Mouse (Mus musculus) kidney, postnatal 0 days (tissue): ENCODE measurements around the gene Lyar. TPM values are rescaled to one million over a fixed set of nuclear protein-coding genes. Genes with fewer than 3 reads are reported as not detected.

Experiments
- ATAC-seq: fragments of 200-750 bp; cut with Nextera tagmentation; replicated peaks from 2 replicates; pipeline ENCODE4 v1.8.0; 2017; ENCODE audit warnings: low read depth, moderate number of reproducible peaks, moderate TSS enrichment, moderate library complexity; ENCODE audit not compliant: low FRiP score
- DNase-seq: peaks from one replicate; pipeline ENCODE4 v3.0.0-alpha.2; 2016; ENCODE audit warnings: low spot score
- H3K27ac ChIP-seq: fragments of 300-500 bp; sonication (generic); 2 replicates; pipeline ENCODE4 v1.5.1; 2014; ENCODE audit warnings: mild to moderate bottlenecking
- H3K27me3 ChIP-seq: fragments of 300-500 bp; sonication (generic); 2 replicates; pipeline ENCODE4 v1.6.1; 2014; ENCODE audit warnings: low read length, mixed read lengths; ENCODE audit not compliant: insufficient read depth
- H3K36me3 ChIP-seq: fragments of 300-500 bp; sonication (generic); 2 replicates; pipeline ENCODE4 v1.6.1; 2014; ENCODE audit warnings: low read length, mixed read lengths; ENCODE audit not compliant: insufficient read depth
- H3K4me1 ChIP-seq: fragments of 300-500 bp; sonication (generic); replicated peaks from 2 replicates; pipeline ENCODE4 v1.6.1; 2014; ENCODE audit warnings: antibody characterized with exemption, low read length, mixed read lengths; ENCODE audit not compliant: insufficient read depth
- H3K4me2 ChIP-seq: fragments of 300-500 bp; sonication (generic); 2 replicates; pipeline ENCODE4 v1.6.1; 2014; ENCODE audit warnings: mild to moderate bottlenecking, low read length, moderate library complexity, mixed read lengths
- H3K4me3 ChIP-seq: fragments of 300-500 bp; sonication (generic); replicated peaks from 2 replicates; pipeline ENCODE4 v1.5.1; 2014; ENCODE audit warnings: low read depth, low read length
- H3K9ac ChIP-seq: fragments of 300-500 bp; sonication (generic); 2 replicates; pipeline ENCODE4 v1.6.1; 2014; ENCODE audit warnings: low read depth, low read length
- H3K9me3 ChIP-seq: fragments of 300-500 bp; sonication (generic); replicated peaks from 2 replicates; pipeline ENCODE4 v1.6.1; 2016; ENCODE audit warnings: low read length, inconsistent platforms, mixed read lengths
- CTCF ChIP-seq: IDR thresholded peaks from 2 replicates; pipeline ENCODE4 v1.5.1; 2016; ENCODE audit warnings: antibody characterized with exemption, low read depth, mild to moderate bottlenecking, moderate library complexity
- WGBS: fragments of 180-500 bp; shearing (Covaris S2); extraction: QIAGEN DNeasy Blood & Tissue Kit; methylation state at CpG from one replicate; pipeline ENCODE4 v1.1.7; 2014; 5-methylcytosine and 5-hydroxymethylcytosine counted together
- polyA plus RNA-seq: library from polyadenylated mRNA; unstranded; fragments of >200 nt; fragmentation: Nextera tagmentation; extraction: Ambion mirVana; gene quantifications from 2 replicates; pipeline ENCODE4 v1.2.1, GENCODE M21; 2015

The Lyar gene
- 86.9 and 90.1 TPM in 2 replicates for polyA plus RNA-seq

DNA sequence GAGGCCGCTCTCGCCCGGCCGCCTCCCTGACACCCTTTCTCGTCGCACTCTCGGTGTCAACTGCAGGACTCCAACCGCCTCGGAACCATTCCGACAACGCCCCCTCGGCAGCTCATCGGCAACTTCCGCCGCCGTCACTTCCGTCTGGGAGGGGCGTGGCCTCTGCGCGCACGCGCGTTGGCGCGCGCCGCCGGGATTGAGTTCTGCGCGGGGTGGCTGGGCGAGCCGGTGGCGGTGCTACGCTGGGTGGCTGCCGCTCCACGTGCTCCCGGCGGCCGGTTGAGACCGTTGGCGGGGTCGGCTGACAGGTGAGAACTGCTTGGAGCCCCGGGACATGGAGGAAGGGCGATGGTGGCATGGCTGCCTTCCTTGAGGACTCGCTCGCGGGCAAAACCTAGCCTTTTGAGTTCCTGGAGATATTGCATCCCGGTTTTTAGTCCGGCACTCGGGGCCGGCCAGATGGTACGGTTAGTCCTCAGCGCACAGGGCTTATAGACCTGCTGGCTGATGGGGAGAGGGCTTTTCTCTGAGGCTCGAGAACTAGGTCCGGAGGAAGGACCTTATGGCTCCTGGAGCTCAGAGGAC, at the start of gene Lyar, which contains the start of gene Zbtb49:
Lyar (plus strand) TSS at position 143 of the 585 bp plus-strand sequence.
Zbtb49 (minus strand) TSS at position 130 of the 585 bp plus-strand sequence.
- ATAC-seq (peak; percentile 89), DNase-seq (peak; percentile 94)
- H3K9ac ChIP-seq, result peak within 1 kb of the TSS; percentile 78
- H3K9me3 ChIP-seq, result no peaks in the 10 kb centered on the region
- no peaks in the 10 kb centered on the region for H3K36me3 ChIP-seq
- WGBS, result under 1% methylated on average over 55 of the region's 55 CpGs
- peak within 1 kb of the TSS; percentile 62 for H3K27ac ChIP-seq
- no peaks in the 10 kb centered on the region for H3K27me3 ChIP-seq
- peak within 1 kb of the TSS; percentile 91 for H3K4me2 ChIP-seq
- H3K4me1 ChIP-seq, result peaks cover 11% of the 10 kb centered on the region; the same call in 1 of the 2 replicates
- H3K4me3 ChIP-seq, result peak within 1 kb of the TSS; percentile 80
- 0 out of 2 replicates have a peak, but pooled peaks have one; percentile 1 for TF ChIP-seq CTCF

DNA sequence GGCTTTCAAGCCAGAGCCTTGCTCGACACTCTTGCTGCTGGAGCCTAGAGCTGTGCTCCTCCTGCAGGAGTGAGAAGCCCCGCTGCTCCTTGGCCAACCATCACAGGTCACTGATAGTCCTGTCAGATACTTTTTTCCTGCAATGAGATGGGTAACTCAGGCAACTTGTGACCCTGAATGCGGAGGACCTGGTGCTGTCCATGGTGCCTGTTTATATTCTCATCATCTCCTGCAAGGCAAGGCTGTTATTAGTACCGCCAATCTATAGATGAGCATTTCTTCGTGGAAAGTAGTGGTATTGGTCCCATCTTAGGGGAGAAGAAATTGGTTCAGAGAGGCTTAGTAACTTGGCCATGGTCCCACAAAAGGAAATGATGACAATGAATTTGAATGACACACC, 46.5 kb upstream of the Lyar start:
- WGBS, result 40% methylated on average over 5 of the region's 5 CpGs
- no peak for TF ChIP-seq CTCF
- no peaks in the 10 kb centered on the region for H3K36me3 ChIP-seq
- H3K4me2 ChIP-seq, result no peak overlapping the region
- no peaks in the 10 kb centered on the region for H3K9me3 ChIP-seq
- ATAC-seq (no peak), DNase-seq (peak; percentile 19)
- no peaks in the 10 kb centered on the region for H3K27me3 ChIP-seq
- no peak overlapping the region for H3K27ac ChIP-seq
- no peaks in the 10 kb centered on the region for H3K4me1 ChIP-seq
- H3K4me3 ChIP-seq, result no peak overlapping the region
- no peak overlapping the region for H3K9ac ChIP-seq

DNA sequence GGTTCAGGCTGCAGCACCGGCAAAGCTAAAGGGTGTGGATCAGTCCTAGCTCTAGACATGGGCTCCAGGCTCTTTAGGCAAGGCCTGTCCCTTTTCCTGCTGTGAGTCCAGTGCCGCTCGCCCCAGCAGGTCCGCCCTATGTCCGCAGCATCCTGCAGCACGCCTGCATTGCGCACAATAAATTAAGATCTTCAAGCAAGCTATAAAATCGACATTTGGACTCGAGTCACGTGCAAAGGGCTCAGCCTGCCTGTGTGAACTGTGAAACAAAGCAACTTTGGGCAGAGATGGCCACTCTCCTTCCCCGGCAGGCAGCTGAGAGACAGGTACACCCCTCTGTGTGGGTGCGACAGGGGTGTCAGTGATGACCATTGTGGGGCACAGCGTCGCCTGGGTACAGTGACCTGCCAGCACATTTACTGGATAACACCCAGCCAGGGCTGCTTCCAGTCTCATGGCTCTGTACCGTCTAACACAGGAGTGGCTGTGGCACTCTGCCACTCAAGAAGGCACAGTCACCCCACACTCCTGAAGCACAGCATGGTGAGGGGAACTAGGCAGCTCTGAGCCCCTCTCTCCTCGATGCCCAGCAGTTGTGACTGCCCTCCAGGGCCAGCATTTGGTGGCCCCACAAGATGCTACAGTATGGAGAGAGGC, 45.9 kb upstream of the Lyar start:
- Histone ChIP-seq H3K4me3 (no peak overlapping the region), H3K4me1 (no peaks in the 10 kb centered on the region), H3K27ac (no peak overlapping the region), H3K27me3 (no peaks in the 10 kb centered on the region), H3K9me3 (no peaks in the 10 kb centered on the region), H3K9ac (no peak overlapping the region), H3K4me2 (no peak overlapping the region), H3K36me3 (no peaks in the 10 kb centered on the region)
- DNase-seq, result no peak
- no peak for TF ChIP-seq CTCF
- 69% methylated on average over 16 of the region's 16 CpGs for WGBS
- ATAC-seq, result no peak

DNA sequence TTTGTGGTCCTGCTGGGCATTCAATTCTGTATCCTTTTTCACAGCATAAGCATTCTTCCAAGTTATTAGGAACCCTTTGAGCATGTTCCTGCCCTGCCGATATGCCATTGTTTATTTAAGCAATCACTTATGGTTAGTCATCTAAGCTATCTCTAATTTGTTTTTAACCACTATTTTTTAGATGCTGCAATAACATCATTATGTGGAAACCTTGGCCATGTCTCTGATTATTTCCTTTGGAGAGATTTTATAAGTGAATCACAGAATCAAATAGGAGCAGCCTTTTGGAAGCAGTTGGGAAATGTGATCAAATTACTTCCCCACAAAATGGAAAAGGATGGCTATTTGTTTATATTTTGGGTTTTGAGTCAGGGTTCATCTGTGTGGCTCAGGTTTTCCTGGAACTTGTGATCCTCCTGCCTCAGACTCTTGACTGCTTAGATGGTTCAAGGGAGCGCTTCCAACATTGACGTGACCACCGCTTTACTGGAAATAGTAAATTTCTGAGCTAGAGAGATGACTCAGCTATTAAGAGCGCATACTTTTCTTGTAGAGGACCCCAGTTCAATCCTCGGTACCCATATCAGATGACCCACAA, 35.5 kb upstream of the Lyar start:
- Histone ChIP-seq H3K27me3 (no peaks in the 10 kb centered on the region), H3K9me3 (no peaks in the 10 kb centered on the region), H3K27ac (no peak overlapping the region), H3K9ac (no peak overlapping the region), H3K4me3 (no peak overlapping the region), H3K36me3 (no peaks in the 10 kb centered on the region), H3K4me1 (no peaks in the 10 kb centered on the region), H3K4me2 (no peak overlapping the region)
- 78% methylated on average over 6 of the region's 6 CpGs for WGBS
- DNase-seq (no peak), ATAC-seq (no peak)
- no peak for TF ChIP-seq CTCF

DNA sequence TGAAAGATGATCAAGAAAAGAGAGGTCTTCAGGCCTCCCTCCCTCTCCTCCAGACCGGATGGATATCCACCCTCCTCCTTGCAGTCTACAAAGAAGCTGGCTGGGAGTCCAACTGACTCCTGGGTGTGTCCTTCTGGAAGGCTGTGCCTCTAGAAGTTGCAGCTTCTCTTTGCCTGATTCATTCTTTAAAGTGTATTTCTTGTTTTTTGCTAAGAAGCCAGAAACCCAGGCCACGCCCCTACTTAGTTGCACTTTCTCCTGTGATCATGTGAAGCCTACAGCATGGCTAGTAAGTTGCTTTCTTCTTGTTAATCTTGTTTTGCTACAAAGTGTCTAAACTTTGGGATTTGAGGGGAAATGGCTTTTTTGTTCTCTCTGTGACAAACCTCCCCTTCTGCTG, 33.3 kb upstream of the Lyar start:
- H3K4me3 ChIP-seq, result no peak overlapping the region
- DNase-seq (no peak), ATAC-seq (no peak)
- TF ChIP-seq CTCF, result no peak
- no peaks in the 10 kb centered on the region for H3K9me3 ChIP-seq
- no peaks in the 10 kb centered on the region for H3K36me3 ChIP-seq
- H3K4me2 ChIP-seq, result no peak overlapping the region
- no peak overlapping the region for H3K9ac ChIP-seq
- 94% methylated on average over 2 of the region's 2 CpGs for WGBS
- H3K4me1 ChIP-seq, result no peaks in the 10 kb centered on the region
- H3K27me3 ChIP-seq, result no peaks in the 10 kb centered on the region
- H3K27ac ChIP-seq, result no peak overlapping the region

DNA sequence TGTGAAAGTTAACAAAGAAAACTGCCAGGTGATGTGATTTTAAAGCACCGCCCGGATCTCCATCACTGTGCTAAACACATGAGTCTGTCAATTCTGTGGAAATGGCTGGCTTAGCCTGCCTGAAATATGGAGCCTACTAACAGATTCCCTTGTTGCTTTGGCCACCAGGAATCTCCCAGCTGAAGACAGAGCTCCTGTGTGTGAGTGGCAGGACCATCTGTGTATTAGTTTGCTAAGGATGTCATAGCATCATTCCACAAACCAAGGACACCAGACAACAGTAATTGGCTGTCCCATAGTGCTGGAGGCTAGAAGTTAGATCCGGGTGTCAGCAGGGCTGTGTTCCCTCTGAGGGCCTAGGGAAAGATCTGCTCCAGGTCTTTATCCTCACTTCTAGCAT, 29.4 kb upstream of the Lyar start:
- Histone ChIP-seq H3K9me3 (no peaks in the 10 kb centered on the region), H3K36me3 (no peaks in the 10 kb centered on the region), H3K4me1 (no peaks in the 10 kb centered on the region), H3K4me3 (no peak overlapping the region), H3K9ac (no peak overlapping the region), H3K27me3 (no peaks in the 10 kb centered on the region), H3K27ac (no peak overlapping the region), H3K4me2 (no peak overlapping the region)
- DNase-seq, result no peak
- 83% methylated on average over 3 of the region's 3 CpGs for WGBS
- TF ChIP-seq CTCF, result no peak
- no peak for ATAC-seq
